Mouse (Mus musculus) forebrain, embryonic 13.5 days (tissue): ENCODE measurements around the gene Mup2. TPM values are rescaled to one million over a fixed set of nuclear protein-coding genes. Genes with fewer than 3 reads are reported as not detected.
"Not testable (repeated sequence)": the region's sequence is repeated elsewhere in the genome, so short reads cannot be mapped to it uniquely, and the experiment has no call there.

Experiments used
- ATAC-seq: fragments of 200-750 bp; cut with Nextera tagmentation; 2 replicates; pipeline ENCODE4 v1.8.0; 2017
- H3K27ac ChIP-seq: fragments of 300-500 bp; sonication (generic); 2 replicates; pipeline ENCODE4 v1.5.1; 2015; ENCODE audit warnings: inconsistent platforms, mild to moderate bottlenecking, moderate library complexity
- H3K27me3 ChIP-seq: fragments of 300-500 bp; sonication (generic); 2 replicates; pipeline ENCODE4 v1.6.1; 2015; ENCODE audit warnings: mild to moderate bottlenecking, inconsistent platforms
- H3K36me3 ChIP-seq: fragments of 300-500 bp; sonication (generic); 2 replicates; pipeline ENCODE4 v1.6.1; 2015; ENCODE audit warnings: mild to moderate bottlenecking, inconsistent platforms; ENCODE audit not compliant: poor library complexity, severe bottlenecking
- H3K4me1 ChIP-seq: fragments of 300-500 bp; sonication (generic); 2 replicates; pipeline ENCODE4 v1.6.1; 2015; ENCODE audit warnings: inconsistent platforms
- H3K4me2 ChIP-seq: fragments of 300-500 bp; sonication (generic); 2 replicates; pipeline ENCODE4 v1.6.1; 2015; ENCODE audit warnings: inconsistent platforms, mild to moderate bottlenecking, moderate library complexity
- H3K4me3 ChIP-seq: fragments of 300-500 bp; sonication (generic); 2 replicates; pipeline ENCODE4 v1.5.1; 2015; ENCODE audit warnings: mild to moderate bottlenecking, inconsistent platforms
- H3K9ac ChIP-seq: fragments of 300-500 bp; sonication (generic); 2 replicates; pipeline ENCODE4 v1.6.1; 2015; ENCODE audit warnings: mild to moderate bottlenecking, inconsistent platforms
- H3K9me3 ChIP-seq: fragments of 300-500 bp; sonication (generic); replicated peaks from 2 replicates; pipeline ENCODE4 v1.6.1; 2016; ENCODE audit warnings: inconsistent platforms
- polyA plus RNA-seq: library from polyadenylated mRNA; unstranded; fragments of >200 nt; fragmentation: Nextera tagmentation; extraction: Ambion mirVana; gene quantifications from 2 replicates; pipeline ENCODE4 v1.2.1, GENCODE M21; 2015

Mup2 gene
- polyA plus RNA-seq, result not detected in 2 replicates

- H3K9me3 ChIP-seq, ATAC-seq, H3K4me2 ChIP-seq, H3K27ac ChIP-seq, H3K27me3 ChIP-seq, H3K9ac ChIP-seq, H3K4me1 ChIP-seq, H3K4me3 ChIP-seq, H3K36me3 ChIP-seq: not testable (repeated sequence)
Measured at GRCm38 (mm10) chr4:60154189-60154588, at the start of gene Mup2. Mup2 (minus strand) TSS chr4:60154289.

Other genes starting within 250 kb of the Mup2 start
- not detected in 2 replicates for gene Slc46a2, start 239.2 kb downstream of the Mup2 start, polyA plus RNA-seq
- not detected in 2 replicates for gene Mup4, start 193.6 kb downstream of the Mup2 start, polyA plus RNA-seq
- gene Mup6, start 190.0 kb downstream of the Mup2 start, polyA plus RNA-seq, result not detected in 2 replicates
- not detected in 2 replicates for gene Mup7, start 83.8 kb downstream of the Mup2 start, polyA plus RNA-seq
- gene Mup8, start 68.3 kb upstream of the Mup2 start, polyA plus RNA-seq, result not detected in 2 replicates